Mouse (Mus musculus): ENCODE measurements around the gene Mtus2. TPM values are rescaled to one million over a fixed set of nuclear protein-coding genes. Genes with fewer than 3 reads are reported as not detected.

The Mtus2 gene
- polyA plus RNA-seq, 1 experiment = 10.6 TPM

DNA sequence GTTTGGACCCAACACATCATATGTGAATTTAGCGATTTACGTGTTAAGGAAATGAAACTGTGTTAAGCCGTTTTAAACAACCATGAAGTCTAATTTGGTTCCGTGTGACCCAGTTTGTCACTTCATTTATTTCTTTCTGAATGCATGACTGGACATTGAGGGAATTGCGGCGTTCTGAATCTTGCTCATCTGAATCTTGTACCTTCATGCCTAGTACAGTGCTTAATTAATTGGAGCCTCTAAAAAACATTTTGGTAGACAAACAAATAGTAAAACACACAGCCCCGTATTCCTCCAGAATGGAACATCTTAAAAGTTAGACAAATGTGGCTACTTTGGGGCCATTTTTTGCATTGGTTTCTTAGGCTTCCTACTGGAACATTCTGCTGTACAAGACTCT is 84.5 kb downstream of the Mtus2 start:
- DNase-seq (ENCODE audit: low read depth) = no peak

DNA sequence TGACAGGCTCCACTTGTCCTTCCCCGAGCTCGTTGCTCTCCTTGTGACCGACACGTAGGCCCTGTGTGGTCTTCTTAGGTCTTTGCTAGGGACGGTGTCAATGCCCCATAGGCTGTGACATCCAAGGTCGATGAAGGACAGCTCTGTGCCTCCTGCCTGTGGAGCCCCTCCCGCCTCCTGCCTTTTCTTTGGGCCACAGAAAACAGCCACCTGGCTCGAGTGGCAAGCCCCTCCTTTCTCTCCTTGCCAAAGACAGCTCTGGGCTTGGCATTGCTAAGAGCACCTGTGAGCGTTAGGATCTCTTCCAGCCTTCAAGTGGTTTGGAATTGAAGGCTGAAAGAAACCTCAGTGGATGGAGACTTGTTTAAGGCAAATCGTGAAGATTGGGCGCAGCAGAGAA is 91.1 kb downstream of the Mtus2 start:
- DNase-seq (ENCODE audit: low read depth) = no peak

DNA sequence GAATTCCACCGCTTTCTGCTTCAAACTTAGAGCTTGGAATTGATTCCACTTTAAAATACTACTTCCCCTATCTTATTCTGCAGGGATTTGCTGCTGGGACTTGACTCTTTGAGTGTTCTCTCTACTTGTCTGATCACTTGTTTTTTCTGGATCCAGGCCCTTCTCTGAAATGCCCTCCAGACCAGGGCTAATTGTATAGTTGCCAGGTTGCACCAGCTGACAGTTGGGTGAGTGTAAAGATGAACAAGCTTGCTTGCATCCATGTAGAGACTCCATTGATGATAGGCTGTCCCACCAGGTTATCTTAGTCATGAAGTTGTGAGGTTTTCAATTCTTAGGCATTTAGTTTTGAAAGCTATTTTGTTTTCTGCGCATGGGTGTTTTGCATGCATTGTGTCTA is 92.2 kb downstream of the Mtus2 start:
- DNase-seq (ENCODE audit: low read depth) = no peak

DNA sequence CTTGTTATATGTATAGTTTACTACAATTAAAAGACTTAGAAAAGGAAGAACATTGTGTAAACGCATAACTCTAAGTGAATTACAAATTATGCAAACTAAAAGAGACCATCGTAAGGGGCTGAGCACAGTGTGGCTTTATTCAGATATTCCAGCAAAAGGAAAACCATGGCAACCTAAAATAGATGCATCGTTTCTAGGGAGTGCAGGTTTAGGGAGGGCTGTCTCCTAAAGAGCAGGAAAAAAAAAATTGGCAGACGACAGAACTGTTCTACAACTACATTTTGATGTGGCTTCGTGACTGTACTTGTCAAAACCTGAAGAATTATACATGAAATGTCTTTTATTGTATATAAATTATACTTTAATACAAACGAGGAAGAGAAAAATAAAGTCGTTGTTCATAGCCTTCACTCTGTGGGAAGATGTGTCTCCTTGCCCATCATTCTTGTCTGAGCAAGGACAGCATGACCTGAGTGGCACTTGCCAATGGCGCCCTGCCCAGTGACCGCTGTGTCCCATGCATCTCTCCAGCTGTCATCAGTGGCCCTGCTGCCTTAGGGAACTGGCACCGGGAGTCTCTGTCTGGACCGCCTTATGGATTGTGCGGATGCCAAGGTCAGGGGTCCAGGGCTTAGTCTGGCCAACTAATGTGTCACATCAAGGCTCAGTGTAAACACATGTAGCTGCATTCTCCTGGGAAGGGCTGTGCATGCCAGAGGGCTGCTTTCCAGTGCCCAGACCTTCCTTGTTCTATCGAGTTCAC is 95.9 kb downstream of the Mtus2 start:
- no peak for DNase-seq (ENCODE audit: low read depth)

DNA sequence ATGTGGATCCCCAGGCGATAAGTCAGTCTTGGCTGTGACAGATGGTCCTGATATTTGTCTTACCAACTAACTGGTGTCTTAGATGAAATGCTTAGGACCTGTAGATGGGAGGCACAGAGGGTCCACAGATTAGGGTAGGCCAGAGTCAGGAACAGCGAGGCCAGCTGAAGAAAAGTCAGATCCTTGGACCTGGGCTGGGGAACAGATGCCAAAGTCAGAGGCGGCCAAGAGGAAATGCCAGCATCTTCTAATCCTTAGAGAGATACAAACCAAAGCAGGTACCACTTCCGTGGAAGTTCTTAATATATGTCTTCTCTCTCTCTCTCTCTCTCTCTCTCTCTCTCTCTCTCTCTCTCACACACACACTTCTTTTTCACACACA is 96.5 kb downstream of the Mtus2 start:
- DNase-seq (ENCODE audit: low read depth) = no peak

DNA sequence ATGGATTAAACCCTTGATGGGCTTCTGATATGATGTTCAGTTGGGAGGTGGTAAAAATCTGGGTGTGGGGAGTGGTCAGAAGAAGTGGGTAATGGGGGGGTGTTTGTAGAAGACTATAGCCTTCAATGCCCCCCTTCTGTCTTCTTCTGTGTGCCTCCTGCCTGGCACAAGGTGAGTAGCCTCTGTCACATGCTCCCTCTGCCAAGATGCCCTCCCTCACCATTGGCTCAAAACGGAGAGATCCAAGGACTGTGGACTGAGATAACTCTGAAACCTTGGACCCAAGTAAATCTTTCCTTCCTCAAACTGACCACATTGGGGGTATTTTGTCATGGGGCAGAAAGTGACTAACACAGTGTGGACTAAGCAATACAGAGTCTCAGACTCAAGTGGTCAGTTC is 99.7 kb downstream of the Mtus2 start:
- DNase-seq (ENCODE audit: low read depth) = no peak

DNA sequence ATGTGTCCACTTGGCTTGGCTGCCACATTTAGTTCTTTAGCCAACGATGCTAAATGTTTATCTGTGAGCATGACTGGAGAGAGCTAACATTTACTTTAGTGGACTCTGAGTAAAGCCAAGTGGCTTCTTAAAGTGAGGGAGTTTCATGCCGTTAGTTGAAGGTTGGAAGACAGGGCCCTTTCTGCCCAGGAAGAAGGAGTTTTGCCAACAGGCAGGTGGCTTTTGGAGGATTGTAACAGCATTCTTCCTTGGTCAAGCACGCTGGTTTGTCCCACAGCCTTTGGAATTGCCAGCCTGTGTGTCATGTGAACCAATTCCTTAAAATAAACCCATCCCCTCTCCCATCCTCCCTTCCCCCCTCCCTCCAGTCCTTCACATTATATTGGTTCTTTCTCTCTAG is 100.3 kb downstream of the Mtus2 start:
- no peak for DNase-seq (ENCODE audit: low read depth)

DNA sequence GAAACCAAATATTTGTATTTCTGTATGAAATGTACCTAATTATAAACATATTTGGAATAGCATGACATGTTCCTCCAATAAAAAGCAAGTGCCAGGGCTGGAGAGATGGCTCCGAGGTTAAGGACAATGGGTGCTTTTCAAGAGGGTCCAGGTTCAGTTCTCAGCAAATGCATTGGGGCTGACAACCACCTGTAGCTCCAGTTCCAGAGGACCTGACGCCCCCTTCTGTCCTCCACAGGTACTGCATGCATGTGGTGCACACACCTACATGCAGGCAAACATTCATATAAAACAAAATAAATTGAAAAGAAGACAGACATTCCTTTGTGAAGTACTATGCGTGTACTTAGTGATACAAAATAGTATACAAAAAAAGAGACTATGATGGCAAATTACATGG is 102.2 kb downstream of the Mtus2 start:
- no peak for DNase-seq (ENCODE audit: low read depth)

DNA sequence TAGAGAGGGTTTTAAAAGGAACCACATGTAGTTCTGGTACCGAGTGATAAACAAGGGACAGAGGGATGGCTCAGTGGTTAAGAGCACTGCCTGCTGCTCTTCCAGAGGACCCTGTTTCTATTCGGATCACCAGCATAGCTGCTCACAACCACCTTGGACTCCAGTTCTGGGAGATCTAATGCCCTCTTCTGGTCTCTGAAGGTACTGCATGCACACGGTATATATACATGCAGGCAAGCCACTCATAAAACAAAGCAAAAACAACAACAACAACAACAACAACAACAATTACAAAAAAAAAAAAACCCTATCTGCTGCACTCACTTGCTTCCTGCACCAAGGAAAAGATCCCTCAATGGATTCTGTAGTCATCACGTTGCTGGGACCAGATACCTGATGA is 104.7 kb downstream of the Mtus2 start:
- no peak for DNase-seq (ENCODE audit: low read depth)

DNA sequence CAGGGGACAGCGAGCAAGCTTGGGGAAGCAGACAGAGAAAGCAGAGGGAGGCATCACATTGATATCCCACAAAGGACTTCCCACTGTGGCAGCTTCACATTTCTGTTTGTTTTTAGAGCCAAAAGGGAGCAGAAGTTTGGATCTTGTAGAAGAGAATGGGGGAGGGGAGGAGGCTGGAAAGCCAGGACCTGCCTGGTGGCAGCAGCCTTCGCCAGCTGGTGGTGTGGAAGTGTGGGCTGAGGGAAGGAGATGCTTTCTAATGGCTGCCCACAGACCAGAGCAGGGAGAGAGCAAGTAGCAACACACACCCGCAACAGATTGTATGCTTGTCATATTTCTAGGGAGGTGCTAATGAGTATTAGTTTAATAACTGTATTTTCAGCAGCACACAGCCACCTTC is 106.6 kb downstream of the Mtus2 start:
- DNase-seq (ENCODE audit: low read depth) = no peak

DNA sequence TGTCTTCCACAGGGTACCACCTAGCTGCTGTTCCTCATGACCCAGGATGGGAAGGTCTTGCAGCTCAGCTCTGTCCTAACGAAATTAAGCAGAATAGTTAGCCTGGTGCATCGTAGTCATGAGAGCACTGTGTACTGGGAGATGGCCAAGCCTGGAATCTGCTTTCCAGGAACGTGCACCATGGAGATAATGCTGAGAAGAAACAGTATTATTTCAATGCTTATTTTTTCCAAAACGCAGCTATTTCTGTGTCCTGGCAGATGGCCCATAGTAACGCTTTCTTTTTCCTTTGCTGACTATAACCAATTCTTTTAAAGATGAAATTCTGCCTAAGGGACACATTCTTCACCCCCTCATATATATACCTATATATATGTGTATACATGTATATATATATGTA is 108.1 kb downstream of the Mtus2 start:
- DNase-seq (ENCODE audit: low read depth) = no peak

DNA sequence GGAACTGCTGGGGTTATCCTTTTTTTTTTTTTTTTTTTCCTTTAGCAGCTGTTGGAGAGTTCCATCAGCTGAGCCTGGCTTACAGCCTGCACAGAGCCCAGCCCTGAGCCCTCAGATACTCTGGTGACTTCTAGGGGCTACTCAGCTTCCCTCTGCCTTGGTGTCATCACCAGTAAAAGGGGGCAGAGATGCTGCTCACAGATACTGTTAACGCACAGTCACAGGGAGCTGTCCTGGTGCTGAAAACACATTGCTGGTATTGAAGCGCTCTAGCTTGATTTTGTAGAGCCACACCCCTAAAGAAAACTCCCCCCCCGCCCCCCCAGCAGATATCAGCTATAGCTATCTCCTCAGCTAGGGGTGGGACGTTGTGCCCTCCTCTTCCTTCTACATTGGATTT is 112.8 kb downstream of the Mtus2 start:
- DNase-seq (ENCODE audit: low read depth) = no peak

DNA sequence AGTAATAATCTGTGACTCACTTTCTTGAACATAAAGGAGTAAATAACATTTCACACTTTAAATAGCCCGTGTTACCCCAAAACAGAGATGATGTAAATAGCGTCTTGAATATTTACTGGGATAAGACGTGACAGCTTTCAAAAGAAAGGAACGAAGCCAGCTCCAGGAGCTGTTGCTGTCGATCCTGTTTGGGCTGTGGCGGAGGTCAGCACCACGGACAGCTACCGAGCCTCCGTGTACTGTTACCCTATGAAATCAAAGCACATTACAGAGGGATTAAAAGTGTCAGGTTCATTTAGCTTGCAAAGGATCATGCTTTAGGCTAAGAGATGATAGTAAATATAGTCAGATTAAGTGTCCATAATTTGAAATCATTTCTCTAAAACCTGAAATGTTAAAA is 114.7 kb downstream of the Mtus2 start:
- DNase-seq (ENCODE audit: low read depth) = no peak

DNA sequence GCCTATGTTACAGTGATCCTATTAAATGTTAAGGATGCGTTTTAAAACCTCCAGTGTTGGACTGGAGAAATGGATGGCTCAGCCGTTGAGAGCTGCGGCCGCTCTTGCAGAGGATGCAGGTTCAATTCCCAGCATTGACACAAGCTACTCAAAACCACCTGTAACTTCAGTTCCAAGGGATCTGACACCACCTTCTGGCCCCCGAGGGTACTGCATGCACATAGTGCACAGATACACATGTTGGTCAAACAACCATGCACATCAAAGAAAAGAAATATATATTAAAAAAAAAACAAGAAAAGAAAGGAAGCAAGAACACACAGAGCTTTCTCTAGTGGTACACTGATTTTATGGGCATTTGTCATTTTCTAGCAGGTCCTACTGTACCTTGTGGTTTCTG is 116.3 kb downstream of the Mtus2 start:
- DNase-seq (ENCODE audit: low read depth) = no peak

DNA sequence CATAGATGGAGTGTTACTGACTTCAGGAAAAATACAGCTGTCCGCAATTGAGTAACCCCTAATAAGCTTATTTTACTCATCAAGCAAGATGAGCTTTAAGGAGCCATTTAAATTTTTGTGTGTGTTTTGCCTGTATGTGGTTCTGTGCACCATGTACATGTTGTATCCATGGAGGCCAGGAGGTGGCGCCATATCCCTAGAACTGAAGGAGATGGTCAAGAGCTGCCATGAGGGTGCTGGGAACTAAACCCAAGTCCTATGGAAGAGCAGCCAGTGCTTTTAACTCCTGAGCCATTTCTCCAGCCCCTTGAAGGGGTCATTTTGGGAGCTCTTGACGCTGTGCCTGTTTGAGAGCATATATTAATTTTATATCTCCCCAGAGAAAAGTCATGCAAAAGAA is 122.6 kb downstream of the Mtus2 start:
- no peak for DNase-seq (ENCODE audit: low read depth)

DNA sequence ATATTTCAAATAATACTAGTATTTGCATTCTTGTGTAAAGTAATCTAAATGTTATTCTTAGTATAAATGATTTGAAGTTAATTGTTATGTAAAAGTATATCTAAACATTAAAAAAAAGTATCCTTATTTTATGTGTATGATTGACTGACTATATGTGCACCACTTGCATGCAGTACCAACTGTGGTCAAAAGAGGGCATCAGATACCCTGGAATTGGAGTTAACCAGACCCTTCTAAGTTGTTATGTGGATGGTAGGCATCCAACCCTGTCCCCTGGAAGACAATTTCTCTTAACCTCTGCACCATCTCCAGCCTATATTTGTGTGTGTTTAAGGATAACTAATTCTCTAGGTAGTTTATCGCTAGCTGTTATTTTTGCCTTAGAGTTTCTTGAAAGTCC is 126.4 kb downstream of the Mtus2 start:
- DNase-seq (ENCODE audit: low read depth) = no peak

DNA sequence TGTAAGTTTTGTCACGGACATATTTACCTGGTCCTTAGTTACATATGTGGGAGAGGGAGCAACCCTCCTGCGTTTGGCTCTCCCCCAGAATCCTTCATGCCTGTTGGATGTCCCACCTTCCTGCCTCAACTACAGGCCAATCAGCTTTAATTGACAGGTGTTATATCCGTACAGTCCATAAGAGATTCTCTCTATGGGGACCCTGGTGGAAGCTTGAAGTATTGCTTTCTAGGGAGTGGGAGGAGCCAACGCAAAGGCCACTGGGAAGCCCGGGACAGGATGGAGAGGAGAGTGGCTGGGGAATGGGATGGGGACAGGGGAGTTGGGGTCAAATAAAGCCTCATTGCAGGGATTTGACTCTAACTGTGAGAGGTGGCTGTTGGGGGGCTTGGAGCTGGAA is 127.6 kb downstream of the Mtus2 start:
- no peak for DNase-seq (ENCODE audit: low read depth)

DNA sequence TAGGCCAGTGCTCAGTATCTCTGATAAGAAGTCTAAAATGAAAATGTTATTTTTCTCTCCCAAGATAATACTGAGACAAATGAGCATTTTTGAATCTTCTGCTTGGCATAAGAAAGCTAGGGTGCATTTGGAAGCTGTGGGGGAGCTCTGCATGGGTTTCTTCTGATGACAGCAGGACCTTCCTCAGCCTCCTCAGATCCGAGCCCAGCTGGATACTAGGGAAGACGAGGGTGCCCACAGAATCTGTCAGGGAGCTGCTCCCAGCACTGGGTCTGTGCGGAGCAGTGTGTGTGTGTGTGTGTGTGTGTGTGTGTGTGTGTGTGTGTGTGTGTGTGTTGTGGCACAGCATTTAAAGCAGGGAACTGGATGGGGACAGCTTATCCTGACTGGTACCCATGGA is 130.7 kb downstream of the Mtus2 start:
- DNase-seq (ENCODE audit: low read depth) = no peak

DNA sequence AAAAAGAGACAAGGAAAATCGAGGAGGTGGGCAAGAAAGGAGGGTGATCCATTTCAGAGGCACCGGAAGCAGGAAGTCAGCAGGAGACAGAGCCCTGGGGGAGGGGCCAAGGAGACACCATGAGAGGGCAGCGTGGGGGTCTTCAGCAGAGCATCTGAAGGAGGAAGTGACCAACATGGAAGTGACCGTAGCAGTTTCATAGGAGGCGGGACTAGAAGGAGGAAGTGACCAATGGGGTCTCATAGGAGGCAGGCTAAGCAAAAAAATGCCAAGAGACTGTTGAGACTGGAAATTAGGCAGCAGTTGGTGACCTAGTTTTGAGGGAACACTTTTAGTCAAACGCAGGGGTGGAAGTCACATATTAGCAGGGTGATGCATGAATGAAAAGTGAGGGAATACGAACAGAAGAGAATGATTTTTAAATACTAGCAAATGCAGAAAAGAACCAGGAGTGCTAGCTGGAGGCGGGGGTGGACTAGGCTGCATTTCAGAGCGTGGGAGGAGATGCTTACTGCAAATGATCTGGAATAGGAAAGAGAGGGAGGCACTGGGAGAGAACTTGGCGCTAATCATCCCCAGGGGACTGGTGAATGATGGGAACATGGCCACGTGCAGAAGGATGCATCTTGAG is 133.2 kb downstream of the Mtus2 start:
- no peak for DNase-seq (ENCODE audit: low read depth)

DNA sequence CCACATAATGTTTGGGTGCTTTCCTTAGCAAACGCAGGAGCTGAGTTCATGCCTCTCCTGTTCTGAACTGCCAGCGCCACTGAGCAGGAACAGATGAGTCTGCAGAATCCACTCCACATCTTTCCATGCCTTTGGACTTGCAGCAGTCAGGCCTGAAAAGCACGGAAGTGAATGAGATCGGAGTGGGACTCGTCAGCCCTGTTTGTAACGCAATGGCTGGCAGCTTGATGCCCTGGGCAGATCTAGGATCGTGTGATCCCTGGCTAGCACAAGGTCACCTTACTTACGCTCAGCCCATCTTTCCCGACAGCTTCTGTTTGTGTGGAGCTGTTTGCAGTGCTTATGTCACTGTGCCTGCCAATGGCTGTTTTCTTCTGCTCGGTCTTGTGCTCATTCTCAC is 137.5 kb downstream of the Mtus2 start:
- no peak for DNase-seq (ENCODE audit: low read depth)

DNA sequence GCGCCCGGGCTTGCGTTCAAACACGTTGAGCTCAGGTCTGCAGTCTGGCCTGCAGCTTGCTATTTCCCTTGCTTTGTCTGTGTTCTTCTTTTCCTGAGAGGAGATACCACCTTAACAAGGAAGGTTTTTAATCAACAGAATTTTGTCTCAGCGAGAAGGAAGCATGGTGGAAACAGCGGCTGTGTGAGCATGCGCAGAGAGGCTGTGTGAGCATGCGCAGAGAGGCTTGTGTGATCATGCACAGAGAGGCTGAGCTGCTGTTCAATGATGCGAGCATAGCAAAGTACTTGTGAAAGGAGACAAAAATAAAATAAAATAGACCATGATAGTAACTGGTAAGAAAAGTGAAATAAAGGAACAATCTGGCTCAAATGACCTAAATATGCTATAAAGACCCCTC is 142.2 kb downstream of the Mtus2 start:
- DNase-seq (ENCODE audit: low read depth) = no peak

DNA sequence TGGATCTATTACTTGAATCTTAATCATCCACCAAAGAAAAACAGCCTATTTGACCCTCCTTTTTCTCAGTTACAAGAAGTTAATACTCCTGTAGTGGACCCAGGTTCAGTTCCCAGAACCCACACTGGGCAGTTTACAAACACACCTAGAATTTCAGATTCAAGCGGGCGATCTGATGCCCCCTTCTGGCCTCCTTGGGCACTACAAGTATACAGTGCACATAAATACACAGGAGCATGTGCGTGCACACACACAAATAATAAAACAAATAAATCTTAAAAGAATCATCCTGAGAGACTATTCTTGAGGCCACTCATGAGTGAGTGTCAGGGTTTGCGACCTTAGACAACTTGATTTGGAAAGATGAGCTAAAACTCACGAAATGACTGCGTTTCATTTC is 150.2 kb downstream of the Mtus2 start:
- DNase-seq (ENCODE audit: low read depth) = no peak

DNA sequence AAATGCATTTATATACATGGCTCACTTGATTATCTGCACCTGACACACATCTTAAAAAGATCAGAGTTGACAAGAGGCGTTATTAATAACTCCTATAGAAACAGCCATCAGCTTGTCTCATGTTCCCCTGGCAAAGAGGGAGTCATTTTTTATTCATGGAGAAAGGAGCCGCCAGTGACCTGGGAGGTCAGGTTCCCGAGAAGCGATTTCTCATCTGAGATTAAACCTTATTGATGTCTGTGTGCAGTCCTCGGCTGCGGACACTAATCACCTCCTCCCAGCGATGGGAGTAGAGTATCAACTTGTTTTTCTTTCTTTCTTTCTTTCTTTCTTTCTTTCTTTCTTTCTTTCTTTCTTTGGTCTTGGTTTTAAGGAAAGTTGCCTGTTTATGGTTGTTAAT is 150.8 kb downstream of the Mtus2 start:
- no peak for DNase-seq (ENCODE audit: low read depth)

DNA sequence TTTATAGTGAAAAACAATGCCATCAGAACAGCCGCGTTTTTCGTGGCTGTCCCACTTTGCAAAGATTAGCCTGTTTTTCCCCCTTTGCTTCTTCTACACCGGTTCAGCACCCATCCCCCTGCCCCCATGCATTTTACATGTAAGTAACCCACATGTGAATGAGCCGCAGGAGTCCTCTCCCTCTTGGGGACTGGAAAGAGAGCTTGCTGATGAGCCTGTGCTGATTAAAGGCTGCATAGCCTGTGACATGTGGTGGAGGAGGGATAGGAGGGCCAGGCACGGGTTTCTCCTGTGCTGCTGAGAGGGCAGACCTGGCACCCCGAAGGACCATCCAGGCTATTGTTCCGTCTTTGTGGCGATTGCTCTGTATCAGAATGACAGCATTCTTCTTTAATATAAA is 151.2 kb downstream of the Mtus2 start:
- no peak for DNase-seq (ENCODE audit: low read depth)
